25 mouse cellular contexts compared by ENCODE assay signal in genomic region chr4:124215077-124215476, GRCm38 (mm10).
DNase-seq lines count a peak whose midpoint lies in the region; ATAC-seq and TF ChIP-seq lines count a peak whose summit lies in the region.
"Had no signal": no experiment of that assay in that cellular context is flagged by ENCODE, and none has a peak within 500 bp of the region (broad histone marks: within the 10 kb centered on the region; RNA-seq: fewer than 3 reads in every experiment).

No protein-coding gene starts in this region.

- ATAC-seq in liver, embryonic 12.5 days = peak; percentile 79
- peak; percentile 92 for ATAC-seq in liver, postnatal 0 days
- ATAC-seq: CD4-positive, CD25-positive, alpha-beta regulatory T cell, adult 4 months; forebrain, embryonic 13.5 days; hindbrain, embryonic 16.5 days; midbrain, embryonic 16.5 days had no signal

- no peak overlapping the region for H3K9ac ChIP-seq in liver, embryonic 12.5 days
- H3K9ac ChIP-seq in liver, postnatal 0 days (replicated peaks) = no peak overlapping the region
- H3K9ac ChIP-seq: embryonic facial prominence, embryonic 15.5 days; forebrain, embryonic 13.5 days; limb, embryonic 13.5 days had no signal

- H3K4me2 ChIP-seq in liver, embryonic 12.5 days = no peak overlapping the region
- no peak overlapping the region for H3K4me2 ChIP-seq in liver, postnatal 0 days (ENCODE audit: low read depth, low read length)
- H3K4me2 ChIP-seq: embryonic facial prominence, embryonic 15.5 days; forebrain, embryonic 13.5 days; limb, embryonic 13.5 days had no signal

- WGBS in lung, adult 2 months = 46% methylated on average over 7 of the region's 7 CpGs
- 26% methylated on average over 7 of the region's 7 CpGs for WGBS in liver, embryonic 12.5 days (ENCODE audit: insufficient replicate concordance)
- WGBS in liver, postnatal 0 days (ENCODE audit: insufficient replicate concordance) = 35% methylated on average over 7 of the region's 7 CpGs

- no peaks in the 10 kb centered on the region for H3K27me3 ChIP-seq in liver, embryonic 12.5 days (replicated peaks)
- H3K27me3 ChIP-seq in liver, postnatal 0 days (ENCODE audit: insufficient read depth, low read length) = no peaks in the 10 kb centered on the region
- H3K27me3 ChIP-seq: embryonic facial prominence, embryonic 15.5 days; forebrain, embryonic 13.5 days had no signal

- no peak for TF ChIP-seq EP300 in liver, postnatal 0 days (IDR thresholded peaks at IDR 0.05; ENCODE audit: low read depth)

- no peaks in the 10 kb centered on the region for H3K9me3 ChIP-seq in liver, embryonic 12.5 days (replicated peaks)
- H3K9me3 ChIP-seq in liver, postnatal 0 days (ENCODE audit: low read length) = no peaks in the 10 kb centered on the region
- H3K9me3 ChIP-seq: embryonic facial prominence, embryonic 10.5 days; embryonic facial prominence, embryonic 15.5 days; forebrain, embryonic 13.5 days; limb, embryonic 13.5 days; midbrain, embryonic 10.5 days had no signal

- H3K27ac ChIP-seq in liver, embryonic 12.5 days = no peak overlapping the region
- H3K27ac ChIP-seq in liver, postnatal 0 days (ENCODE audit: low read depth) = no peak overlapping the region
- H3K27ac ChIP-seq: embryonic facial prominence, embryonic 10.5 days; embryonic facial prominence, embryonic 15.5 days; forebrain, embryonic 13.5 days; limb, embryonic 13.5 days; midbrain, embryonic 10.5 days; stomach, postnatal 0 days had no signal

- H3K4me1 ChIP-seq in lung, adult 2 months (ENCODE audit: control insufficient read depth, insufficient read depth, low read length) = 0 out of 2 replicates have a peak, but pooled peaks cover 2% of the 10 kb centered on the region
- H3K4me1 ChIP-seq in liver, embryonic 12.5 days = no peaks in the 10 kb centered on the region
- H3K4me1 ChIP-seq in liver, postnatal 0 days (ENCODE audit: insufficient read depth) = no peaks in the 10 kb centered on the region
- H3K4me1 ChIP-seq: embryonic facial prominence, embryonic 10.5 days had no signal

- H3K4me3 ChIP-seq in lung, adult 2 months (replicated peaks; ENCODE audit: extremely low read depth, low read depth, low read length) = no peak overlapping the region
- no peak overlapping the region for H3K4me3 ChIP-seq in liver, embryonic 12.5 days
- H3K4me3 ChIP-seq in liver, postnatal 0 days (ENCODE audit: low read depth, low read length) = no peak overlapping the region
- H3K4me3 ChIP-seq: embryonic facial prominence, embryonic 10.5 days; embryonic facial prominence, embryonic 15.5 days; forebrain, embryonic 13.5 days; limb, embryonic 13.5 days; midbrain, embryonic 10.5 days had no signal

- no peak for TF ChIP-seq CTCF in lung, adult 2 months (IDR thresholded peaks at IDR 0.05; ENCODE audit: insufficient read depth, low read length)
- TF ChIP-seq CTCF in liver, postnatal 0 days (IDR thresholded peaks at IDR 0.05; ENCODE audit: low read depth) = no peak

- H3K36me3 ChIP-seq in liver, embryonic 12.5 days = no peaks in the 10 kb centered on the region
- H3K36me3 ChIP-seq in liver, postnatal 0 days (replicated peaks; ENCODE audit: insufficient read depth, low read length) = no peaks in the 10 kb centered on the region
- H3K36me3 ChIP-seq: embryonic facial prominence, embryonic 10.5 days; embryonic facial prominence, embryonic 15.5 days; limb, embryonic 13.5 days; midbrain, embryonic 10.5 days had no signal

- TF ChIP-seq POLR2A in lung, adult 2 months (IDR thresholded peaks at IDR 0.05; ENCODE audit: borderline replicate concordance, extremely low read depth, low read depth, low read length) = no peak

- peak; percentile 7 for DNase-seq in kidney, adult 9 months
- no peak for DNase-seq in kidney, adult 11 months
- DNase-seq in lung, postnatal 10 days = peak; percentile 20
- DNase-seq in lung, adult 2 months = no peak
- DNase-seq in liver, postnatal 0 days = peak; percentile 44
- DNase-seq in spleen, adult 18-20 months = no peak
- DNase-seq in thymus, postnatal 4 days = no peak
- DNase-seq: adrenal gland, postnatal 14 days; cerebellum, adult 18-20 months; cerebellum, postnatal 10 days; gastrocnemius, postnatal 10 days; heart, postnatal 14 days; right cerebral cortex, adult 18-20 months; thymus, adult 18-20 months; thymus, postnatal 25 days had no signal

Comparison
In these comparisons a context has a peak if more than half of its experiments do, and no peak if none do; other contexts are left out.
1. DNase-seq: peak in kidney, adult 9 months (single experiment), lung, postnatal 10 days (single experiment) and liver, postnatal 0 days (single experiment); none in kidney, adult 11 months (single experiment), lung, adult 2 months (single experiment), spleen, adult 18-20 months (0 of 2) and thymus, postnatal 4 days (single experiment).